In the genomic region with DNA sequence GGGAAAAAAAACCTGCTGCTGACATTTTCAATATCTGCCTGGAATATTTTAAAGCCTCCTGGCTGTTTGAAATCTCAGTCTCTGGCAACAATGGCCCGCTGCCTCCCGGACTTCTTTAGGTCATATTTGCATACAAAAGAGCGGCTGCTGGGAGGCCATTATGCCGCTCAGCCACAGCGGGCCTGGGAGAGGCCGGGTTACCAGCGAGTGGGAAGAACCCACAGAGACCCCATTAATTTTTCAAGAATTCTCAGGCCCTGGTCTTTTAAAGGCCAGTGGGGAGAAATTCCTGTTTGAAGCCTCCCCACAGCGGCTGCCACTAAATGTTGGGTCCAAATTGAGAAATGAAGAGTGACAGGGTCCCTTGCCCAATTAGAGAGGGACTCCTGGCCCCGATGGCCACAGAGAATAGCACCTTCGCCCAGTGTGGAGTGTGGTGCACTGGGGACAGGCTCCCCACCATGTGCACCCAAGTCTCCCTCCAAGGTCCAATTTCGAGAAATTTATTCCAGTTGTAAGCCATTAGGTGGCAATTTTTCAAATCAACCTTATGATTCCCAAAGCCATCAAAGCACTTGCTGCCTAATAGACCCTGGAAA, we compare ENCODE assay signal across 13 mouse cellular contexts.
A peak's percentile ranks its signal among the peaks of the same experiment; 100 is the strongest.
DNase-seq lines count a peak whose midpoint lies in the region; ATAC-seq lines count a peak whose summit lies in the region.
"Had no signal": no experiment of that assay in that cellular context is flagged by ENCODE, and none has a peak within 500 bp of the region (broad histone marks: within the 10 kb centered on the region; RNA-seq: fewer than 3 reads in every experiment).

No protein-coding gene starts in this region.

- H3K4me3 ChIP-seq in heart, embryonic 16.5 days (ENCODE audit: low read length) = no peak overlapping the region
- H3K4me3 ChIP-seq in embryonic facial prominence, embryonic 12.5 days = no peak overlapping the region
- H3K4me3 ChIP-seq in hindbrain, embryonic 16.5 days (ENCODE audit: low read length) = no peak overlapping the region
- H3K4me3 ChIP-seq in neural tube, embryonic 13.5 days = no peak overlapping the region
- H3K4me3 ChIP-seq: erythroblast, embryonic 14.5 days; liver, embryonic 12.5 days had no signal

- H3K9me3 ChIP-seq in heart, embryonic 16.5 days (replicated peaks; ENCODE audit: control insufficient read depth, low read length) = no peaks in the 10 kb centered on the region
- no peaks in the 10 kb centered on the region for H3K9me3 ChIP-seq in embryonic facial prominence, embryonic 12.5 days
- H3K9me3 ChIP-seq in hindbrain, embryonic 16.5 days (ENCODE audit: control insufficient read depth, low read length) = no peaks in the 10 kb centered on the region
- no peaks in the 10 kb centered on the region for H3K9me3 ChIP-seq in neural tube, embryonic 13.5 days
- H3K9me3 ChIP-seq: liver, embryonic 12.5 days had no signal

- WGBS in heart, embryonic 16.5 days = 49% methylated on average over 11 of the region's 11 CpGs
- 25% methylated on average over 11 of the region's 11 CpGs for WGBS in embryonic facial prominence, embryonic 12.5 days
- WGBS in hindbrain, embryonic 16.5 days = 7% methylated on average over 11 of the region's 11 CpGs
- WGBS in neural tube, embryonic 13.5 days = 7% methylated on average over 11 of the region's 11 CpGs

- peaks cover 41% of the 10 kb centered on the region for H3K4me1 ChIP-seq in heart, embryonic 16.5 days (ENCODE audit: control insufficient read depth, insufficient read depth, low read length)
- peaks cover 43% of the 10 kb centered on the region for H3K4me1 ChIP-seq in embryonic facial prominence, embryonic 12.5 days
- H3K4me1 ChIP-seq in hindbrain, embryonic 16.5 days (ENCODE audit: control insufficient read depth, insufficient read depth, low read depth, low read length) = peaks cover 36% of the 10 kb centered on the region
- H3K4me1 ChIP-seq in neural tube, embryonic 13.5 days (replicated peaks) = peaks cover 66% of the 10 kb centered on the region

- H3K4me2 ChIP-seq in heart, embryonic 16.5 days (ENCODE audit: low read depth, low read length) = no peak overlapping the region
- H3K4me2 ChIP-seq in embryonic facial prominence, embryonic 12.5 days (replicated peaks) = no peak overlapping the region
- peak overlapping the region; percentile 18; the same call in 1 of the 2 replicates for H3K4me2 ChIP-seq in hindbrain, embryonic 16.5 days (ENCODE audit: low read length)
- peak overlapping the region; percentile 15; the same call in 1 of the 2 replicates for H3K4me2 ChIP-seq in neural tube, embryonic 13.5 days
- H3K4me2 ChIP-seq: liver, embryonic 12.5 days had no signal

- DNase-seq in heart, adult 18-20 months = no peak
- no peak for DNase-seq in frontal cortex, adult 2 months (ENCODE audit: extremely low spot score in 1 of 2, low spot score in 1 of 2)
- DNase-seq in right cerebral cortex, postnatal 4 days = no peak
- no peak for DNase-seq in right cerebral cortex, postnatal 14 days
- DNase-seq: cerebellum, adult 2 months; heart, postnatal 10 days; thymus, adult 2 months had no signal

- H3K36me3 ChIP-seq in heart, embryonic 16.5 days (ENCODE audit: control insufficient read depth, insufficient read depth) = no peaks in the 10 kb centered on the region
- H3K36me3 ChIP-seq in embryonic facial prominence, embryonic 12.5 days = no peaks in the 10 kb centered on the region
- H3K36me3 ChIP-seq in hindbrain, embryonic 16.5 days (ENCODE audit: control insufficient read depth, insufficient read depth, low read length) = no peaks in the 10 kb centered on the region
- H3K36me3 ChIP-seq in neural tube, embryonic 13.5 days = no peaks in the 10 kb centered on the region
- H3K36me3 ChIP-seq: liver, embryonic 12.5 days had no signal

- H3K9ac ChIP-seq in heart, embryonic 16.5 days (ENCODE audit: low read length) = peak overlapping the region; percentile 14; the same call in 1 of the 2 replicates
- no peak overlapping the region for H3K9ac ChIP-seq in embryonic facial prominence, embryonic 12.5 days
- H3K9ac ChIP-seq in hindbrain, embryonic 16.5 days (ENCODE audit: low read depth, low read length) = peak overlapping the region; percentile 4; the same call in 1 of the 2 replicates
- 0 out of 2 replicates have a peak overlapping the region, but pooled peaks have one; percentile 6 for H3K9ac ChIP-seq in neural tube, embryonic 13.5 days
- H3K9ac ChIP-seq: liver, embryonic 12.5 days had no signal

- no peaks in the 10 kb centered on the region for H3K27me3 ChIP-seq in heart, embryonic 16.5 days (ENCODE audit: control insufficient read depth, insufficient read depth, low read length)
- no peaks in the 10 kb centered on the region for H3K27me3 ChIP-seq in embryonic facial prominence, embryonic 12.5 days
- no peaks in the 10 kb centered on the region for H3K27me3 ChIP-seq in hindbrain, embryonic 16.5 days (replicated peaks; ENCODE audit: control insufficient read depth, insufficient read depth, low read length)
- no peaks in the 10 kb centered on the region for H3K27me3 ChIP-seq in neural tube, embryonic 13.5 days
- H3K27me3 ChIP-seq: liver, embryonic 12.5 days had no signal

- no peak for ATAC-seq in heart, embryonic 16.5 days (replicated peaks; ENCODE audit: extremely low read depth, insufficient read depth, low FRiP score)
- no peak for ATAC-seq in embryonic facial prominence, embryonic 12.5 days (ENCODE audit: insufficient number of reproducible peaks, insufficient read depth, low FRiP score, low TSS enrichment)
- ATAC-seq in hindbrain, embryonic 16.5 days = no peak
- no peak for ATAC-seq in neural tube, embryonic 13.5 days (ENCODE audit: low read depth)
- ATAC-seq: liver, embryonic 12.5 days had no signal

- H3K27ac ChIP-seq in heart, embryonic 16.5 days (ENCODE audit: low read length) = 0 out of 2 replicates have a peak overlapping the region, but pooled peaks have one; percentile 34
- peak overlapping the region; percentile 54; the same call in 1 of the 2 replicates for H3K27ac ChIP-seq in embryonic facial prominence, embryonic 12.5 days
- peak overlapping the region; percentile 66 for H3K27ac ChIP-seq in hindbrain, embryonic 16.5 days (ENCODE audit: low read depth, low read length)
- peak overlapping the region; percentile 74 for H3K27ac ChIP-seq in neural tube, embryonic 13.5 days (replicated peaks)
- H3K27ac ChIP-seq: liver, embryonic 12.5 days had no signal

Comparison
In these comparisons a context has a peak if more than half of its experiments do, and no peak if none do; other contexts are left out.
1. H3K4me2 ChIP-seq: peak in hindbrain, embryonic 16.5 days (single experiment) and neural tube, embryonic 13.5 days (single experiment); none in heart, embryonic 16.5 days (single experiment) and embryonic facial prominence, embryonic 12.5 days (single experiment).
2. Peak in every context shown above with its lines, with median percentiles within 50 percentile points of each other: H3K27ac ChIP-seq.